Mouse (Mus musculus) cerebellum, adult 9-10 months (tissue): ENCODE measurements at regions not wholly inside any gene's neighbourhood (a gene's known extent, or its start where the extent isn't known, plus 50 kb on each side); places are given as distances from the start of the nearest gene placed in this dataset.

Experiments used
- DNase-seq: peaks from one replicate; pipeline ENCODE4 v3.0.0; 2022

GRCm38 (mm10) chr19:52048378-52048978 is 215.6 kb upstream of the Ins1 start:
- no peak for DNase-seq

- no peak for DNase-seq
Measured at GRCm38 (mm10) chr19:52068806-52069205, 195.3 kb upstream of the Ins1 start.

- no peak for DNase-seq
Measured at GRCm38 (mm10) chr19:52069919-52070528, 194.1 kb upstream of the Ins1 start.

- no peak for DNase-seq
Measured at GRCm38 (mm10) chr19:52071234-52071633, 192.9 kb upstream of the Ins1 start.

- DNase-seq = no peak
Measured at GRCm38 (mm10) chr19:52079020-52079419, 185.1 kb upstream of the Ins1 start.

- DNase-seq = peak; percentile 11
Measured at GRCm38 (mm10) chr19:52112398-52112797, 151.7 kb upstream of the Ins1 start.
